Mouse (Mus musculus) liver, embryonic 12.5 days (tissue): ENCODE measurements around the gene Slc2a1. TPM values are rescaled to one million over a fixed set of nuclear protein-coding genes. Genes with fewer than 3 reads are reported as not detected.

Source experiments
- ATAC-seq: fragments of 200-750 bp; cut with Nextera tagmentation; 2 replicates; pipeline ENCODE4 v1.8.0; 2017; ENCODE audit warnings: moderate number of reproducible peaks, mild to moderate bottlenecking, moderate library complexity
- H3K27ac ChIP-seq: fragments of 300-500 bp; sonication (generic); 2 replicates; pipeline ENCODE4 v1.5.1; 2016; ENCODE audit warnings: mild to moderate bottlenecking
- H3K27me3 ChIP-seq: fragments of 300-500 bp; sonication (generic); replicated peaks from 2 replicates; pipeline ENCODE4 v1.6.1; 2016; ENCODE audit warnings: mild to moderate bottlenecking, moderate library complexity
- H3K36me3 ChIP-seq: fragments of 300-500 bp; sonication (generic); 2 replicates; pipeline ENCODE4 v1.6.1; 2016; ENCODE audit warnings: mild to moderate bottlenecking, moderate library complexity
- H3K4me1 ChIP-seq: fragments of 300-500 bp; sonication (generic); 2 replicates; pipeline ENCODE4 v1.6.1; 2016
- H3K4me2 ChIP-seq: fragments of 300-500 bp; sonication (generic); 2 replicates; pipeline ENCODE4 v1.6.1; 2016; ENCODE audit warnings: mild to moderate bottlenecking, moderate library complexity
- H3K4me3 ChIP-seq: fragments of 300-500 bp; sonication (generic); 2 replicates; pipeline ENCODE4 v1.5.1; 2016; ENCODE audit warnings: mild to moderate bottlenecking, moderate library complexity
- H3K9ac ChIP-seq: fragments of 300-500 bp; sonication (generic); 2 replicates; pipeline ENCODE4 v1.6.1; 2016; ENCODE audit warnings: mild to moderate bottlenecking, moderate library complexity
- H3K9me3 ChIP-seq: fragments of 300-500 bp; sonication (generic); replicated peaks from 2 replicates; pipeline ENCODE4 v1.6.1; 2016; ENCODE audit warnings: mild to moderate bottlenecking, moderate library complexity
- WGBS: fragments of 180-500 bp; shearing (Covaris S2); methylation state at CpG from one replicate; pipeline ENCODE4 v1.1.7; 2016; ENCODE audit not compliant: insufficient replicate concordance; 5-methylcytosine and 5-hydroxymethylcytosine counted together
- polyA plus RNA-seq: library from polyadenylated mRNA; unstranded; fragments of >200 nt; fragmentation: Nextera tagmentation; extraction: Ambion mirVana; gene quantifications from 2 replicates; pipeline ENCODE4 v1.2.1, GENCODE M21; 2016

Slc2a1 gene
- polyA plus RNA-seq, 1 experiment from 2014 or later: 309 TPM

DNA sequence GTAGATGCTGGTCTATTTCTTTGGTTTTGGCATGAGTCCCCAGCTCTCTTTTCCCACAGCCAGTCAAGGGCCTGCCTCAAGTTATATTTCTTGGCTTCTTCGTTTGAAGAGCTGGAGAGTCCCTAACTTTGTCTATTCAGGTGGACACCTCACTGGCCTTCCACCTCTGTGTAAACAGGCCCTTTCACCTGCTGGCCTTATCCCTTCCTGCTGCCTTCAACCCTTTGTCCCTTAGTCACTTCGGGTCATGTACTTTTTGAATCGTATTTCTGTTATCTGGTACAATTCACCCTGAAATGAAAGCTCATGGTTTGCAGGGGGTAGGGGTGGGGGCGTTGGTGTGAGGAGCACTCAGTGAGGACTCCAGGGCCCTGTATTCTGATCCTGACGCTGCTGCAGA lies 10.8 kb downstream of the Slc2a1 start:
- Histone ChIP-seq H3K27me3 (no peaks in the 10 kb centered on the region), H3K9me3 (no peaks in the 10 kb centered on the region), H3K27ac (peak overlapping the region; percentile 73), H3K4me2 (0 out of 2 replicates have a peak overlapping the region, but pooled peaks have one; percentile 27), H3K4me1 (peaks cover 100% of the 10 kb centered on the region), H3K36me3 (peaks cover 100% of the 10 kb centered on the region), H3K4me3 (no peak overlapping the region), H3K9ac (peak overlapping the region; percentile 41; the same call in 1 of the 2 replicates)
- ATAC-seq: no peak
- WGBS: 56% methylated on average over 5 of the region's 5 CpGs

GRCm38 (mm10) chr4:119120095-119120494 lies 11.6 kb downstream of the Slc2a1 start:
- peak overlapping the region; percentile 73; the same call in 1 of the 2 replicates for H3K27ac ChIP-seq
- ATAC-seq: no peak
- H3K36me3 ChIP-seq: peaks cover 100% of the 10 kb centered on the region
- H3K27me3 ChIP-seq: no peaks in the 10 kb centered on the region
- 87% methylated on average over 6 of the region's 6 CpGs for WGBS
- H3K9me3 ChIP-seq: no peaks in the 10 kb centered on the region
- no peak overlapping the region for H3K9ac ChIP-seq
- H3K4me2 ChIP-seq: no peak overlapping the region; the same call in 1 of the 2 replicates
- H3K4me1 ChIP-seq: peaks cover 100% of the 10 kb centered on the region
- H3K4me3 ChIP-seq: no peak overlapping the region

GRCm38 (mm10) chr4:119121249-119121648 lies 12.7 kb downstream of the Slc2a1 start:
- no peaks in the 10 kb centered on the region for H3K9me3 ChIP-seq
- peak overlapping the region; percentile 59 for H3K27ac ChIP-seq
- WGBS: 37% methylated on average over 4 of the region's 4 CpGs
- H3K27me3 ChIP-seq: no peaks in the 10 kb centered on the region
- no peak overlapping the region for H3K9ac ChIP-seq
- H3K36me3 ChIP-seq: peaks cover 100% of the 10 kb centered on the region
- peak; percentile 44 for ATAC-seq
- H3K4me2 ChIP-seq: peak overlapping the region; percentile 3; the same call in 1 of the 2 replicates
- H3K4me3 ChIP-seq: no peak overlapping the region
- H3K4me1 ChIP-seq: peaks cover 100% of the 10 kb centered on the region

GRCm38 (mm10) chr4:119124771-119125273 lies 16.3 kb downstream of the Slc2a1 start:
- WGBS: 55% methylated on average over 2 of the region's 2 CpGs
- no peak overlapping the region for H3K4me2 ChIP-seq
- ATAC-seq: no peak

GRCm38 (mm10) chr4:119125577-119126270 lies 17.2 kb downstream of the Slc2a1 start:
- WGBS: 59% methylated on average over 9 of the region's 9 CpGs
- Histone ChIP-seq H3K9me3 (no peaks in the 10 kb centered on the region), H3K27me3 (no peaks in the 10 kb centered on the region), H3K4me2 (no peak overlapping the region), H3K27ac (peak overlapping the region; percentile 58), H3K9ac (peak overlapping the region; percentile 41; the same call in 1 of the 2 replicates), H3K4me3 (no peak overlapping the region), H3K4me1 (peaks cover 91% of the 10 kb centered on the region), H3K36me3 (peaks cover 100% of the 10 kb centered on the region)
- ATAC-seq: no peak

More at GRCm38 (mm10) chr4:119124771-119125273, 16.3 kb downstream of the Slc2a1 start:
- H3K4me3 ChIP-seq: no peak overlapping the region
- peak overlapping the region; percentile 58 for H3K27ac ChIP-seq
- peaks cover 100% of the 10 kb centered on the region for H3K4me1 ChIP-seq
- H3K27me3 ChIP-seq: no peaks in the 10 kb centered on the region
- H3K9me3 ChIP-seq: no peaks in the 10 kb centered on the region
- peaks cover 100% of the 10 kb centered on the region for H3K36me3 ChIP-seq
- H3K9ac ChIP-seq: peak overlapping the region; percentile 41; the same call in 1 of the 2 replicates

DNA sequence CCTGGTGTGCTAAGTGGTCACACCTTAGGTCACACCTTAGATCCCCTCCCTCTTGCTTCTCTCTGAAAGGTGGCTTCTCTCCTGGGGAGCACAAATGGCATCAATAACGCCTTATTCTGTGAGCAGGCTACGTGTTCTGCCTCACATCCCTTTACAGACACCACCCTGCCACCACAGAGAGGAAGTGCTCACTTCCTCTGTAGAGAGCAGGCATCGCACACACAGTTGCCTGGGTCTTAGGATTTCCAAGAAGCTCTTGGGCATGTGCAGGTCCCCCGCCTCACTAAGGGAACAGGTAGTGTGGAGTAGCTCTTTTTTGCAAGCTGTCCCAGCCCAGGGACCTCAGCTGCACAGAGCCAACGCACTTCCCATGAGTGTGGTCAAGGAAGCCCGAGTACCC lies 18.7 kb downstream of the Slc2a1 start:
- H3K9ac ChIP-seq: no peak overlapping the region
- no peaks in the 10 kb centered on the region for H3K9me3 ChIP-seq
- peaks cover 82% of the 10 kb centered on the region for H3K4me1 ChIP-seq
- H3K4me2 ChIP-seq: peak overlapping the region; percentile 20
- H3K4me3 ChIP-seq: no peak overlapping the region
- no peaks in the 10 kb centered on the region for H3K27me3 ChIP-seq
- peak overlapping the region; percentile 58 for H3K27ac ChIP-seq
- no peak for ATAC-seq
- H3K36me3 ChIP-seq: peaks cover 100% of the 10 kb centered on the region
- 32% methylated on average over 6 of the region's 6 CpGs for WGBS

GRCm38 (mm10) chr4:119128547-119128946 lies 20.0 kb downstream of the Slc2a1 start:
- ATAC-seq: peak; percentile 14
- H3K9me3 ChIP-seq: no peaks in the 10 kb centered on the region
- WGBS: 51% methylated on average over 7 of the region's 7 CpGs
- H3K36me3 ChIP-seq: peaks cover 100% of the 10 kb centered on the region
- peak overlapping the region; percentile 32 for H3K4me2 ChIP-seq
- H3K4me3 ChIP-seq: no peak overlapping the region; the same call in 1 of the 2 replicates
- peak overlapping the region; percentile 36; the same call in 1 of the 2 replicates for H3K9ac ChIP-seq
- peaks cover 69% of the 10 kb centered on the region for H3K4me1 ChIP-seq
- no peaks in the 10 kb centered on the region for H3K27me3 ChIP-seq
- peak overlapping the region; percentile 64 for H3K27ac ChIP-seq

DNA sequence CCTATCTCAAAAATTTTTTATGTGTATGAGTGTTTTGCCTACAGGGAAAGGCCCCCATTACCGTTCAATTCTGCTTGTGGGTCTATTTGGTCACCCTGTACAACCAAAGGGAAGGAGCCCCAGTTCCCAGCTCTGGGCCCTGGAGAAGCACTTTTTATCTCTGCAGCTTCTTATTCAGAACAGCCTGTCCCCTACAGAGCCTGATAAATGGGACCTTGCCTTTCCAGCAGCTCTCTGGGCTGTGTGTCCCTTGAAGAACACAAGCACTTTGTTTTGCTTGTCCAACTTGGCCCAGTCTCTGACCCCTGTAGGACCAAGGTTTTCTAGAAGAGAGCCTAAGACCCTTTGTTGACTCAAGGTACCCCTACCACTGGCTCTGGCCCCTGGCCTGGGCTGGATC lies 20.6 kb downstream of the Slc2a1 start:
- ATAC-seq: no peak
- H3K9me3 ChIP-seq: no peaks in the 10 kb centered on the region
- peaks cover 63% of the 10 kb centered on the region for H3K4me1 ChIP-seq
- WGBS: 57% methylated on average over 1 of the region's 1 CpGs
- H3K9ac ChIP-seq: 0 out of 2 replicates have a peak overlapping the region, but pooled peaks have one; percentile 4
- H3K27ac ChIP-seq: peak overlapping the region; percentile 64
- H3K4me2 ChIP-seq: peak overlapping the region; percentile 32; the same call in 1 of the 2 replicates
- peaks cover 100% of the 10 kb centered on the region for H3K36me3 ChIP-seq
- no peak overlapping the region for H3K4me3 ChIP-seq
- no peaks in the 10 kb centered on the region for H3K27me3 ChIP-seq

GRCm38 (mm10) chr4:119131189-119131910 lies 22.8 kb downstream of the Slc2a1 start:
- no peaks in the 10 kb centered on the region for H3K9me3 ChIP-seq
- no peaks in the 10 kb centered on the region for H3K27me3 ChIP-seq
- no peak overlapping the region for H3K4me3 ChIP-seq
- H3K27ac ChIP-seq: no peak overlapping the region
- no peak overlapping the region for H3K4me2 ChIP-seq
- H3K9ac ChIP-seq: no peak overlapping the region
- H3K36me3 ChIP-seq: peaks cover 100% of the 10 kb centered on the region
- ATAC-seq: no peak
- peaks cover 51% of the 10 kb centered on the region for H3K4me1 ChIP-seq
- 86% methylated on average over 8 of the region's 8 CpGs for WGBS

DNA sequence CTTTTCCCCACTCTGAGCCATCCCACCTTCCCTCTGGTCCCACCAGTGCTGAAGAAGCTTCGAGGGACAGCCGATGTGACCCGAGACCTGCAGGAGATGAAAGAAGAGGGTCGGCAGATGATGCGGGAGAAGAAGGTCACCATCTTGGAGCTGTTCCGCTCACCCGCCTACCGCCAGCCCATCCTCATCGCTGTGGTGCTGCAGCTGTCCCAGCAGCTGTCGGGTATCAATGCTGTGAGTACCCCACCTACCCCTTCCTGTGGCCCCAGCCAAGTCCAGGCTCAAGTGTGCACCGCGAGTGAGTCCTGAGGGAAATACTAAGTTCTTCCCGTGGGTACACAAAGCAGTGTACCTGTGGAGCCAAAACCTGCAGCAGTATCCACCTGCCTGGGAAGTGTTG lies 24.8 kb downstream of the Slc2a1 start:
- no peak overlapping the region for H3K4me2 ChIP-seq
- H3K4me1 ChIP-seq: peaks cover 50% of the 10 kb centered on the region
- WGBS: 90% methylated on average over 13 of the region's 13 CpGs
- peaks cover 100% of the 10 kb centered on the region for H3K36me3 ChIP-seq
- H3K9ac ChIP-seq: no peak overlapping the region
- no peaks in the 10 kb centered on the region for H3K27me3 ChIP-seq
- ATAC-seq: no peak
- no peaks in the 10 kb centered on the region for H3K9me3 ChIP-seq
- H3K27ac ChIP-seq: no peak overlapping the region
- no peak overlapping the region for H3K4me3 ChIP-seq

GRCm38 (mm10) chr4:119133860-119134259 lies 25.3 kb downstream of the Slc2a1 start:
- no peak overlapping the region for H3K4me2 ChIP-seq
- 92% methylated on average over 13 of the region's 13 CpGs for WGBS
- no peaks in the 10 kb centered on the region for H3K27me3 ChIP-seq
- no peak overlapping the region for H3K27ac ChIP-seq
- H3K36me3 ChIP-seq: peaks cover 98% of the 10 kb centered on the region
- H3K4me3 ChIP-seq: no peak overlapping the region
- H3K9ac ChIP-seq: no peak overlapping the region
- ATAC-seq: no peak
- peaks cover 50% of the 10 kb centered on the region for H3K4me1 ChIP-seq
- H3K9me3 ChIP-seq: no peaks in the 10 kb centered on the region

DNA sequence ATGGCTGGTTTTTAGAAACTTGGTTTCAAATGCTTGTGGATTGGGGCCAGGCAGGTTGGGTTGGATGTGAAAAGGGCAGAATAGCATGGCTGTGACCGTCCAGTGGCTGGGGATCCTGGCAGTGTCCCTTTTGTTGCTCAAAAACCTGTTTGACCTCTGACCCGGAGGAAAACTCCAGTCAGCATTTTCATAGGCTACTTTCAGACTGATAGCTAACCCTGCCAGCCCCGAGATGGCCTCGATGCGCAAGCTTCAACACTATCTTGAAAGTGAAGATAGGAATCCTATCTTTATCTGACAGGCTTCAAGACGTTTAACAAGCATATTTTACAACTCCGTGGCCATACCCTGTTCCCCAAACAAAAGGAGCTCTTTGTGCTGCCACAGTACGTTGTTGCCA lies 28.8 kb downstream of the Slc2a1 start:
- Histone ChIP-seq H3K27ac (peak overlapping the region; percentile 57), H3K4me2 (no peak overlapping the region), H3K4me3 (no peak overlapping the region), H3K4me1 (peaks cover 44% of the 10 kb centered on the region), H3K9ac (no peak overlapping the region), H3K9me3 (no peaks in the 10 kb centered on the region), H3K27me3 (no peaks in the 10 kb centered on the region), H3K36me3 (peaks cover 64% of the 10 kb centered on the region)
- WGBS: 48% methylated on average over 8 of the region's 8 CpGs
- ATAC-seq: 0 out of 2 replicates have a peak, but pooled peaks have one; percentile 1
